Mouse (Mus musculus): ENCODE measurements around the gene Gabpb1.

DNA sequence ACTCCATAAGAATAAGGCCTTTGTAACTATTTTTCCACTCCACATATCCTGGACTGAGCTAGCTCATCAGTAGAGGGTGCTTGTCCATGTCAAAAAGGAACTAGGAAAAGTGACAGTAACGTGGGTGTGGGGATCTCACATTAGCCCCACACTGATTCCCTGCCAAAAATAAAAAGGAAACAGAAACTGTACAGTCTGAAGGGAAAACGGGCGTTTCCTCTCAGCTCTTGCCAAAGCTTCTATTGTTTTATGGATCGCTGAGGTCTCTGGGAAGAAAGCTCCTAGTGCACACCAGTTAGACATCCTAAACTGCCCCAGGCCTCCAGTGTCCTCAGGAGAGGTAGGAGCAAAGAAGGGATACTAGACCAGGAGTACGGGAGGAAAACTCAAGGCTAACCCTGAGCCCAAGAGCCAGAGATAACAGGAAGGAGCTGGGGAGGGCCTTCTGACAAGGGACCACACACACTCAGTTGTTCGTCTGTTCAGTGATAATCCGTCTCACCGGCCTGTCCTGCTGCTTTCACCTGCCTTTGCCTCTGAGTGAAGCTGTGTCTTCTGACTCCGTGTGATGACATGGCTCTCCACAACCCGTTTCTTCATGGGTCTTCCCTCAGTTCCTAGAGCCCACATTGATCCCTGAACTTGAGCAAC, 68.5 kb downstream of the Gabpb1 start:
- TF ChIP-seq EP300 (IDR thresholded peaks at IDR 0.05; ENCODE audit: low read depth) (no peak), CTCF (IDR thresholded peaks at IDR 0.05; ENCODE audit: low read depth) (no peak)

All from liver, embryonic 14.5 days (tissue).